Mouse (Mus musculus) ovary, postnatal 10 days (tissue): ENCODE data around the gene Slc2a8.

Source experiments
- DNase-seq: peaks from one replicate; pipeline ENCODE4 v3.0.0; 2022; ENCODE audit warnings: low spot score

Slc2a8 gene

DNA sequence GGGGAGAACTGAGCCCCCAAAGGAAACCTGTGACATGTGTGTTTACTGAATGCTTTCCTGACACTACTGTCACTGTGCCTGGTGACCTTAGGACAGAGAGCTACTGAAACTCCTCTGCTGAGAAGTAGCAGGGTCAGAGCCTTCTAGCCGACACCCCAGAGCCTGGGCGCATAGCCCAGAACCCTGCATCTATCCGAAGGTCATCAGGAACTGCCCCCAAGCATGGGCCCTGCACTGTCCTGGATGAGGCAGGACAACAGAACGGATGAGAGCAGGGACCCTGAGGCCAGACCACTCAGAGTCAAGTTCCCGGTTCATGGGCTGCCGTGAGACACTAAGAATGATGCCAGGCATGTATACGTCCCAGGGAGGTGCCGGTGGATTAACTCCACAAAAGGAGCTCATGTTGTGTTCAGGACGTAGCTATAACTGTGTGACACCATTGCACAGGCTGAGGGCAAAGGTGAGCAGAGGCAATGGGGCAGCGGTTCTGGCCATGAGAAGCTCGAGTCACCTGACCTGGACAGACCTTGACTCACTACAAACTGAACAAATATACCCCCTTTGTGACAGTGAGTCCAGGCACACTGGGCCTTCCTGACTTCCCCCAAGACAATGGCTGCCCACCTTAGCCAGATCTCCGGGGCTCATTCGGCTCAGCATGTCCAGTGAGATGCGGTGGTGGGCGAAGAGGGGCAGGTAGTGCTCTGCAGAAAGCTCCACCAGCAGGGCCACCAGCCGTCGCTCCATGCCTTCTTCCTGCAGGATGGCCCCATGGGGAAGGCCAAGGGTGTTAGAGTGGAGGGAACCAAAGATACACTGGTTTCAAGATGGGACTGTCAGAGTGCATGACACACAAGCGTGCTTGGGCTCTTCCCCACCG is 52.7 kb downstream of the Slc2a8 start:
- no peak for DNase-seq

DNA sequence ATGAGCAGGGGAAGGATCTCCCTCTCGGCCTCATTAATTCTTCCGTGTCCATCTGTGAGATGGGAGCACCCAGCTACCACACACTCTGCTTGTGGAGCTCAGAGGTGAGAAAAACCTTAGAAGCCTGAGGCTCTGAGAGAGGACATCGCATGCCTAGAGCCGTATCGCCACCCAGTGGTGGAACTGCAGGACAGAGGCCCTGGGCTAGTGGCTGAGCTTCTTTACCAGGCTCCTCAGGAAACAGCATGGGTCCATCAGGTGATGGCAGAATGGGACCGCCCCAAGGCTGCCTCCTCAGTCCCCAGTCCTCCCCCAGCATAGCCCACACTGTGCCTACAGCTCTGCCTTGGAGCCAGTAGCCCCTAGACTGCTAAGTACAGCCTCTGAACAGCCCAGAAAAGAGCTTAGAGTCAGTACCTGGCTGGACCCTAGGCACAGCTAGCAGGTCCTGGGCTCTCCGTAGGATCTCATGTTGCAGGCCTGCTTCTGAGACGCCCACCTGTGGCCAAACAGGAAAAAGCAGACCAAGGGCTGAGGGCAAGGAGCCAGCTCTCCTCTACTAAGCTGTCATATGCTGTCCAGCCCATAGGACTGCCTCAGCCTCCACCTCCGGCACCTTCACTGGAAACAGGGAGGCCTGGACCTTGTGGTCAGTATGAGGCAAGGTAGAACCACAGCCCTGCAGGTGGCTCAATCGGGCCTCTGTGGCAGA is 53.5 kb downstream of the Slc2a8 start:
- DNase-seq = no peak

DNA sequence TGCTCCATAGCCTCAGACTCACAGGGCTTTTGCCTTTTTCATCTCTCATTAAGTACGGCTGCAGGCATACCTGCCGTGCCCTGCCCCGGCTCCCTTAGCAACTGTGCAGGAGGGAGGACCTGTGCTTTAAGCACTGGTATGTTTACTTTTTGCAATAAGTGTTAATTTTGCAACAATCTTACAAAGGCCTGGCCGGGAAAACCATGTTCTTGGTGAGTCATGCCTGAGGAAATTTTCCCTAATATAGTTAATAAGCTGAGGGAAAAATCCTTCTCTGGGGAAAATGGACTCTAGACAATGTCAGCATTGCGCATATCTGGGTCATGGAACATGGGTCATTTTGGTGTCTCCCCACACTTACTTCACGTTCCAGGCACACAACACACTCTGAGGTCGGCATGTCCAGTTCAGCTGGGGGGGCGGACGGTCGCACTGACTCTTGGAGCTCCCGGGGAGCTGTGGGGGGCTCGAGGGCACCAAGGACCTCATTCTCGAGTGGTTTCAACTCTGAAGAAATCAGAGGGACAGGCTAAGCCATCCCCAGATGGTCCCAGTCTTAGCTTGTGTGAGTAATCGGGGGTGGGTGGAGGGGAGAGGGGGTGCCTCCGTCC is 54.2 kb downstream of the Slc2a8 start:
- no peak for DNase-seq

DNA sequence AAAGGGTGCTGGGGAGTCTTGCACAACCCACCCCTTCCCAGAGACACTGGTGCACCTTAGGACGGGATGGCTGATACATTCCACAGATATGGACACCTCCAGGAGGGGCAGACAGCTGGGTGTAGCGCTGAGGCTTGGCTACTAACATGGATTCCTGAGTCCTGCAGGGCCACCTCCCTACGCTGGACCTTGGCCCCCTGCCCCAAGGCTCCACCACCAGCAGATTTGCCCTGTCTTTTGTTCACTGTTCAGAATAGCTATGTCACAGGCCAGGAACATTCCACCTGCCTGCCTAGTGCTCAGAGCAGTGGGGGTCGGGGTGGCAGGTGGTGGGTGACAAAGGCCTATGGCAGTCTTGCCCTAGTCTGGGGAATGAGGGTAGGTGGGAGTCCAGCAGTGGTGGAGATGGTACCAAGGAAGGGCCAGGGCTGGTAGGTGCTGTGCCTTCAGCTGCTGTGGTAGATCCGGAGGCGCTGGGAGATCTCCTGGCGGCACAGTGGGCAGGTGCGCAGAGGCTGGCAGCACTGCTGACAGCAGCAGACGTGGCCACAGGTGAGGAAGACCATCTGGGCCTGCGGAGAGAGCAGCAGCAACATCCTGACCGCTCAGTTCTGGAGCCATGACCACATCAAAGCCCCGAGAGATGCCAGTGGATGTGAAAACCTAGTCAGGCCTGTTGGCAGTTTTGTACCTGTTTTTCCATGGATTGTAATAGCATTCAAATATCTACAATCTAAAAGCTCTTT is 55.4 kb downstream of the Slc2a8 start:
- DNase-seq = no peak

DNA sequence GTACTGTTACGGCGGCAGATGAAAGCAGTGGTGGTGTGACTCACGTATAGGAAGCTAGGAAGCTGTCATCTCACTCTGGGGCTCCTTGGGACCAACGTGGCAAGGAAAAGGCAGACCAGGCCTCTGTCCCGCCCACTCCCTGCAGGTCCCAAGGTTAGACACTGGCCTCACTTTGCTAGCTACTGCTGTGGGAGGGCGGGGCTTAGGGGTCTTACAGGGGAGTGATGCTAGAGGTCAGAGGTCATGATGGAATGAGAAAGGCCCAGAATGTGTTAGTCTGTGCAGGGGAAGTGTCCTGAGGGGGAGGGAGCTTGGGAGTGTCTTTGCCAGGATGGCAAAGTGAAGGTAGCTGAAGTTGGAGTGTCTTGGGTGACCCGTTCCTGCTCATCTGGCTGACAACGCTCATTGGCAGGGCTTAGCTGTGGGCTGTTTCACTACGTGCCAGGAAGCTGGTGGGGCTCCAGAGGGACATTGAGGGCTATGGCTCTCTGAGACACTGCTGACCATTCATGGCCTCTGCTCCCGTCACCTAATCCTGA is 57.5 kb downstream of the Slc2a8 start:
- no peak for DNase-seq

DNA sequence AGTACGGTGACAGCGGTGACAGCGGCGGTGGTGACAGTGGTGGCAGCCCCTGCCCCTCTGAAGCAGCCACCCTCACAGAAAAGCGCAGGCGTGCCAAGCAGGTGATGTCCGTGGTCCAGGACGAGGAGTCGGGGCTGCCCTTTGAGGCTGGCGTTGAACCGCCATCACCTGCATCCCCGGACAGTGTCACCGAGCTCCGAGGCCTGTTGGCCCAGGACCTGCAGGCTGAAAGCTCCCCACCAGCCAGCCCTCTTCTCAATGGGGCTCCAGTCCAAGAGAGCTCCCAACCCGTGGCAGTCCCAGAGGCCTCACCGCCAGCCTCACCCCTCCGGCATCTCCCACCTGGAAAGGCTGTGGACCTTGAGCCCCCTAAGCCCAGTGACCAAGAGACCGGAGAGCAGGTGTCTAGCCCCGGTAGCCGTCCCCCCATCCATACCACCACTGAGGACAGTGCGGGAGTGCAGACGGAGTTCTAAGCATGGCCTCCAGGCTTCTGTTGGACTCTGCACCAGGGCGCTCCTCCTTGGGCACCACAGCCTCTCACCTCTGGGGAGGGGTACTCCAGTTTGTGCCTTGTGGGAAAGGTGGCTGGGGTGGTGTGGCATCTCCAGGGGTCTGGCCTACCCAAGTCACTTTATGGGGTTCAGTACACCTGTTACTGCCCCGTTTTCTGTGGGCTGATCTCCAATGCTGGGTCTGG is 58.2 kb downstream of the Slc2a8 start:
- no peak for DNase-seq
